Mouse (Mus musculus) heart, adult 8-10 months (tissue): ENCODE results near the gene Vmn2r76. TPM values are rescaled to one million over a fixed set of nuclear protein-coding genes. Genes with fewer than 3 reads are reported as not detected.
"Not testable (repeated sequence)": the region's sequence is repeated elsewhere in the genome, so short reads cannot be mapped to it uniquely, and the experiment has no call there.

Experiments used
- DNase-seq: peaks from one replicate; pipeline ENCODE4 v3.0.0; 2022; ENCODE audit warnings: low spot score
- total RNA-seq, 4 experiments: library from RNA; stranded (reverse); gene quantifications; 2 replicates each; pipeline ENCODE4 v1.2.4; 2022

The Vmn2r76 gene
- total RNA-seq, result not detected

DNA sequence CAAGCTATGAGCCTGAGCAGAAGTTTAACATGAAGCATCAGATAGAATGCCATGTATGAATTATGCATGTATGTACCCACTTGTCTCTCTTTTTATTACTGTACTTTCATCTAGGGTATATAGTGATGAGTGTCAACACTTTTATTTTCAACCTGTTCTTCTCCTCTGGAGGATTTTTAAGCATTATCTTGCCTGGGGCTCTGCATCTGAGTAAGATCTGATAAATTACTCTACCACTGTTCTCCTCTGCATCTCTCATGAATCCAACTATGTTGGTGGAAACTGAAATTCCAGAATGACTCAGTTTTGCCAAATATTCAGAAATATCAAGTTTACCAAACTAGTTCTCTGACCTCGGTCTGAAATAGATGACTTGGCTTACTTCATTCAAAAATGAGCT lies at the start of gene Vmn2r76:
Vmn2r76 (minus strand) TSS at position 101 of the 400 bp plus-strand sequence.
- DNase-seq, result no peak

DNA sequence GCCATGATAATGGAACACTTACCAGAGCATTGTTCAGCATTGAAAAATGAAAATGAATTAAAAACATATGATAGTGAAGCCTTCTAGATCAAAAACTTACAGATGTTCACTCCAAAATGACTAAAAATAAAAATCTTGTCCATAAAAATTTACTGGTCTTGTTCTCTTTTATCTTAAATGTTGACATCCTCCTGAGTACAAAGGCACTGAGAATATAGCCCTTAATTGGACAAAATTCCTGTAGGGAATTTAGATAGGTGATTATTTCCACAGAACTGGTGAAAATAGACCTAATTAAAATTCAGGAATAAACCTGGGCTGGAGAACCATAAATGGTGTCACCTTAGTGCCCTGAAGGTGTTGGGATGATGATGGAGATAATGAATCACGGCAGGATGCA lies 31.0 kb upstream of the Vmn2r76 start, which contains the start of gene Olfr310:
Olfr310 (minus strand) TSS at position 101 of the 400 bp plus-strand sequence.
- DNase-seq, result no peak

DNA sequence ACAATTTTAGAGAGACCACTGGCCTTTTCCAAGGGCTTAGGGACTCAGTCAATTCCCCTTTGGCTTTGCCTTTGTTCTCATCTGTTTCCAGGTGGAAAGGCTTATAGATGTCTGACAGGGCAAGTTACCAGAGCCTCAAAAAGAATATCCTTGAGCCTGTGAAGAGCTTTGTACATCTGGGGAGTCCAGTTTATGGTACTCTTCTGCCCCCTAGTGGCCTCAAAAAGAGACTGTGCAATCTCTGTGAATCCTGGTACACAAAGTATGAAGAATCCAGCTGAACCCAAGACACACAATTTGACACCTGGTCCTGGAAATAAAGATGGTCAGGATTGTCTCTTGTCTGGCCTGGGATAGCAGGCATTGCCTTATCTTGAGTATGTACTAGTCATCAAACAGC lies 34.8 kb downstream of the Vmn2r76 start:
- no peak for DNase-seq

DNA sequence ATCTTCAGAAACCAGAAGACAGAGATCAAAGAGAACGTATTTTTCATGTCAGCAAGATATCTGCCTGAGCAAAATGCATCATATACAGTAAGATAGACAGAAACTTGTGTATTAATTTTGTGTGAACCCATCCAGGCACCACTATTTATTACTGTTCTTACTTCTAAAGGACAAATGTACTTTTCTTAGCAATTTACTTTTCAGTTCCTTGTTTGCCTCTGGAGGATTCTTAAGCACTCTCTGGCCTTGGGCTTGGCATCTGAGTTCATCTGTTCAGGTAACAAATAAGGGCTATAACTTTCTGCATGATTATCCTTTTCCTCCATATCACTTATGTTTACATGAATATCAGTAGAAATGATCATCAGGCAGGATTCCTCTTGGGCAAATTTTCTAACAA lies 74.4 kb downstream of the Vmn2r76 start, which contains the start of gene Vmn2r75:
Vmn2r75 (minus strand) TSS at position 101 of the 400 bp plus-strand sequence.
- not testable (repeated sequence) for DNase-seq

Other genes starting within 250 kb of the Vmn2r76 start
- gene Vmn2r75, start 74.5 kb downstream of the Vmn2r76 start, total RNA-seq, result not detected
- gene Olfr310, start 30.9 kb upstream of the Vmn2r76 start, total RNA-seq, result not detected
- gene Olfr309, start 67.4 kb upstream of the Vmn2r76 start, total RNA-seq, result not detected
- gene Olfr308, start 79.3 kb upstream of the Vmn2r76 start, total RNA-seq, result not detected
- not detected for gene Olfr307, start 91.3 kb upstream of the Vmn2r76 start, total RNA-seq
- not detected for gene Olfr305, start 120.6 kb upstream of the Vmn2r76 start, total RNA-seq
- gene Olfr304, start 140.3 kb upstream of the Vmn2r76 start, total RNA-seq, result not detected
- not detected for gene Olfr303, start 151.5 kb upstream of the Vmn2r76 start, total RNA-seq
- gene Olfr301, start 157.5 kb upstream of the Vmn2r76 start, total RNA-seq, result not detected
- not detected for gene Olfr299, start 213.6 kb upstream of the Vmn2r76 start, total RNA-seq
- not detected for gene Olfr298, start 246.2 kb upstream of the Vmn2r76 start, total RNA-seq